In the genomic region with DNA sequence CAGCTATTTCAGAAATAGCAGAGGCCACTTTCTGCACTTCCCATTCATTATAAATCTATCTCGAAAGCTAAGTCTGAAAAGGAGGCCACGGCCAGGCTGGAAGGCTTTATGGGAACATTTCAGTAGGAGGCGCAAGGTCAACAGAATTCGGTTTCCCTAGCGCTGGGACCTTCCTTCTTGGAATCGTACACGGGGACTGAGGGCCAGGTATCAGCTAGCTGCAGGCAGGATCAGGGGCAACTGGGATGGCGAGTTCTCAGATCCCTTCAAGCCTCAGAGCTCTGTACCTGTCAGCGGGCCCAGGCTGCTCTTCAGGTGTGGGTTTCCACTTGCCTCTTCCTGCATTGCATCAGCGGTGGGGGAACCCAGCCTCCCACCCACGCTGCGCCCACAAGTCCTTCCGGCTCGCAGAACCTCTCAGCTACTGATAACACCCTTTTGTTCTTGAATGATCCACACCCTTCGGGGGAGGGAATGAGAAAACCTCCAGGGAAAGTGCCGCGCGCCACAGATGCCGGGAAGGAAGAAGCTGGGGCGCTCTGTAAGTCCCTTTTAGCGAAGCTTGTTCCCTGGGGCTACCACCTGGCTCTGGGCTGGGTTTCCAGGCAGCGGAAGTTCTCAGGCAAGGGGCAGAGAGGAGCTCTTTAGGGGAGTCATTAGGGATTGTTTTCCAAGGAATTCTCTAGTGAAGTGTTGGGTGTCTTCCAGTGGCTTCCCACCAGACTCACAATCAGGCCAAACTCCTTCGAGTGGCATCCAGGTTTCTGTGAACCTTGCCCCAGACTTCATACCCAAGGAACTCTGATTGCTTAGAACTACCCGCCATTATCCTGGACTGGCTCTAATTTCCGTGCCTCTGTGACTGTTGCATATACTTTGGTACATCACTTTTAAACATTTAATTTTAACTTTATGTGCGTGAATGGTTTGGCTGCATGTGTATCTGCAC, we compare ENCODE assay signal across 8 mouse cellular contexts. TPM values are rescaled to one million over a fixed set of nuclear protein-coding genes. Genes with fewer than 3 reads are reported as not detected.
DNase-seq lines count a peak whose midpoint lies in the region; ATAC-seq and TF ChIP-seq lines count a peak whose summit lies in the region.

TSS of gene Mrpl33 (plus strand) at position 455 of the 949 bp plus-strand sequence.

- peak within 1 kb of the TSS; percentile 17; the same call in 1 of the 2 replicates for H3K9ac ChIP-seq in limb, embryonic 15.5 days
- H3K9ac ChIP-seq in midbrain, embryonic 16.5 days (ENCODE audit: low read depth, low read length): peak within 1 kb of the TSS; percentile 56

- H3K27me3 ChIP-seq in embryonic facial prominence, embryonic 10.5 days (replicated peaks; ENCODE audit: low read depth, poor library complexity, severe bottlenecking): peaks cover 20% of the 10 kb centered on the region
- H3K27me3 ChIP-seq in kidney, adult 2 months (replicated peaks; ENCODE audit: control insufficient read depth, insufficient read depth, low read length): no peaks in the 10 kb centered on the region
- no peaks in the 10 kb centered on the region for H3K27me3 ChIP-seq in limb, embryonic 15.5 days
- H3K27me3 ChIP-seq in midbrain, embryonic 16.5 days (ENCODE audit: control insufficient read depth, insufficient read depth, low read depth, low read length): peaks cover 3% of the 10 kb centered on the region
- H3K27me3 ChIP-seq in splenic B cell, adult 2 months (ENCODE audit: control insufficient read depth, insufficient read depth, low read length, poor library complexity, severe bottlenecking): no peaks in the 10 kb centered on the region

- no peaks in the 10 kb centered on the region for H3K36me3 ChIP-seq in embryonic facial prominence, embryonic 10.5 days (replicated peaks)
- no peaks in the 10 kb centered on the region for H3K36me3 ChIP-seq in kidney, adult 2 months (ENCODE audit: control insufficient read depth, insufficient read depth, low read length)
- no peaks in the 10 kb centered on the region for H3K36me3 ChIP-seq in limb, embryonic 15.5 days
- no peaks in the 10 kb centered on the region for H3K36me3 ChIP-seq in midbrain, embryonic 16.5 days (ENCODE audit: control insufficient read depth, insufficient read depth, low read length)
- H3K36me3 ChIP-seq in splenic B cell, adult 2 months (ENCODE audit: control insufficient read depth, insufficient read depth, low read length, poor library complexity, severe bottlenecking): no peaks in the 10 kb centered on the region

- TF ChIP-seq POLR2A in kidney, adult 2 months (IDR thresholded peaks at IDR 0.05; ENCODE audit: low read depth, low read length): no peak

- 0 out of 2 replicates have a peak, but pooled peaks have one; percentile 12 for TF ChIP-seq CTCF in kidney, adult 2 months (conservative IDR thresholded peaks at IDR 0.05; ENCODE audit: insufficient read depth, insufficient read length, low read depth, low read length)

- peak; percentile 67 for DNase-seq in A20 (ENCODE audit: low read depth, low spot score)
- peak; percentile 81 for DNase-seq in adrenal gland, adult 2 months
- DNase-seq in embryonic facial prominence, embryonic 10.5 days (ENCODE audit: low spot score): peak; percentile 57
- DNase-seq in heart, adult 18-20 months: peak; percentile 70 to 72
- DNase-seq in kidney, adult 2 months: peak; percentile 47
- DNase-seq in splenic B cell, adult 2 months (ENCODE audit: low read depth, low spot score): peak; percentile 61

- peak within 1 kb of the TSS; percentile 54 for H3K4me2 ChIP-seq in limb, embryonic 15.5 days
- peak within 1 kb of the TSS; percentile 73 for H3K4me2 ChIP-seq in midbrain, embryonic 16.5 days (ENCODE audit: low read length)

- peak within 1 kb of the TSS; percentile 57 for H3K4me3 ChIP-seq in embryonic facial prominence, embryonic 10.5 days
- H3K4me3 ChIP-seq in kidney, adult 2 months (ENCODE audit: insufficient read depth, low read depth, low read length): peak within 1 kb of the TSS; percentile 16
- H3K4me3 ChIP-seq in limb, embryonic 15.5 days: peak within 1 kb of the TSS; percentile 33
- peak within 1 kb of the TSS; percentile 40 for H3K4me3 ChIP-seq in midbrain, embryonic 16.5 days (ENCODE audit: low read depth, low read length)

- peak within 1 kb of the TSS; percentile 71 for H3K27ac ChIP-seq in embryonic facial prominence, embryonic 10.5 days (replicated peaks)
- H3K27ac ChIP-seq in kidney, adult 2 months (ENCODE audit: insufficient read depth, low read depth, low read length): no peak within 1 kb of the TSS
- H3K27ac ChIP-seq in limb, embryonic 15.5 days: peak within 1 kb of the TSS; percentile 40; the same call in 1 of the 2 replicates
- H3K27ac ChIP-seq in midbrain, embryonic 16.5 days (ENCODE audit: low read length): no peak within 1 kb of the TSS

- WGBS in embryonic facial prominence, embryonic 10.5 days: 7% methylated on average over 26 of the region's 26 CpGs
- WGBS in kidney, adult 2 months: 29% methylated on average over 26 of the region's 26 CpGs
- WGBS in limb, embryonic 15.5 days: 6% methylated on average over 26 of the region's 26 CpGs
- WGBS in midbrain, embryonic 16.5 days: 8% methylated on average over 26 of the region's 26 CpGs

- no peak for ATAC-seq in limb, embryonic 15.5 days (ENCODE audit: insufficient number of reproducible peaks, low FRiP score, low TSS enrichment, low read depth)
- peak; percentile 66; the same call in 1 of the 2 replicates for ATAC-seq in midbrain, embryonic 16.5 days

- no peaks in the 10 kb centered on the region for H3K9me3 ChIP-seq in embryonic facial prominence, embryonic 10.5 days
- H3K9me3 ChIP-seq in limb, embryonic 15.5 days: no peaks in the 10 kb centered on the region
- no peaks in the 10 kb centered on the region for H3K9me3 ChIP-seq in midbrain, embryonic 16.5 days (replicated peaks; ENCODE audit: control insufficient read depth, low read length, poor library complexity, severe bottlenecking)

- H3K4me1 ChIP-seq in embryonic facial prominence, embryonic 10.5 days: peaks cover 18% of the 10 kb centered on the region
- 0 out of 2 replicates have a peak, but pooled peaks cover 3% of the 10 kb centered on the region for H3K4me1 ChIP-seq in kidney, adult 2 months (ENCODE audit: control insufficient read depth, insufficient read depth, low read length)
- peaks cover 12% of the 10 kb centered on the region for H3K4me1 ChIP-seq in limb, embryonic 15.5 days
- peaks cover 15% of the 10 kb centered on the region for H3K4me1 ChIP-seq in midbrain, embryonic 16.5 days (ENCODE audit: control insufficient read depth, insufficient read depth, low read length)

RNA-seq across cellular contexts. Expression of gene Mrpl33, which starts in this region (rescaled TPM):
- total RNA-seq in adrenal gland, adult 2 months (2021): 100 to 1,000 TPM; 294 to 325 TPM
- 21.1 and 31.6 TPM in 2 replicates for polyA plus RNA-seq in adrenal gland, adult 2 months (2012; rRNA removed)
- 237 and 243 TPM in 2 replicates for polyA plus RNA-seq in embryonic facial prominence, embryonic 10.5 days (2016; fragmentation: Nextera tagmentation; extraction: Ambion mirVana)
- 100 to 1,000 TPM; 322 to 333 TPM for total RNA-seq in heart, adult 18-20 months (2021)
- 24.1 and 34.3 TPM in 2 replicates for polyA plus RNA-seq in kidney, adult 2 months (2012; rRNA removed)
- polyA plus RNA-seq in limb, embryonic 15.5 days (2015; fragmentation: Nextera tagmentation; extraction: Ambion mirVana): 278 and 282 TPM in 2 replicates
- polyA plus RNA-seq in midbrain, embryonic 16.5 days (2015; fragmentation: Nextera tagmentation; extraction: Ambion mirVana): 184 and 211 TPM in 2 replicates

Comparison
In these comparisons a context has a peak if more than half of its experiments do, and no peak if none do; other contexts are left out.
1. H3K27ac ChIP-seq: peak in embryonic facial prominence, embryonic 10.5 days (single experiment) and limb, embryonic 15.5 days (single experiment); none in kidney, adult 2 months (single experiment) and midbrain, embryonic 16.5 days (single experiment).
2. Peak in every context shown above with its lines, with median percentiles within 50 percentile points of each other: DNase-seq and H3K4me3 ChIP-seq.